34 mouse cellular contexts compared by ENCODE assay signal in the genomic region with DNA sequence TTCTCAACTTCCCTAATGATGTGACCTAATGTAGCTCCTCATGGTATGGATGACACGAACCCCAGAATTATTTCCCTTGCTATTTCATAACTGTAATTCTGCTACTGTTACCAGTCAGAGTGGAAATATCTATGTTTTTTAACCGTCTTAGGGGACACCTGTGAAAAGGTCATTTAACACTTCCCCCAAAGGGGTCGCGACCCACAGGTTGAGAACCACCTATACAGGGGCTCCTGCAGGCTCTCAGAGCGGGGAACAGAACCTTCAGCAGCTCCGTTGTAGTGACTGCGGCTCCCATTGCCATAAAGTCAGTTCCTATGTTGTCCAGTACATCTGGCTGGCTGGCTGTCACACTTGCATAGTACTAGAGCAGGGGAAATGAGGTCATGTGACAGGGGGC. TPM values are rescaled to one million over a fixed set of nuclear protein-coding genes. Genes with fewer than 3 reads are reported as not detected.
DNase-seq lines count a peak whose midpoint lies in the region; ATAC-seq and TF ChIP-seq lines count a peak whose summit lies in the region.
"Had no signal": no experiment of that assay in that cellular context is flagged by ENCODE, and none has a peak within 500 bp of the region (broad histone marks: within the 10 kb centered on the region; RNA-seq: fewer than 3 reads in every experiment).

No protein-coding gene starts in this region.

- DNase-seq in heart, postnatal 4 days, result peak; percentile 3
- DNase-seq in heart, postnatal 36 days, result no peak
- DNase-seq in liver, postnatal 0 days, result peak; percentile 11
- DNase-seq in liver, result no peak
- no peak for DNase-seq in ES-E14 (ENCODE audit: low read depth, low spot score)
- DNase-seq in embryonic facial prominence, embryonic 10.5 days (ENCODE audit: low spot score), result peak; percentile 4
- DNase-seq in gastrocnemius, postnatal 4 days (ENCODE audit: low spot score in 2 of 2), result no peak
- DNase-seq: adrenal gland, adult 8-10 months; adrenal gland, postnatal 25 days; cerebellum, adult 11-12 months; cerebellum, adult 8-10 months; cerebellum, postnatal 10 days; cerebellum, postnatal 36 days; embryo, embryonic 11 days; gastrocnemius, postnatal 10 days; gastrocnemius, postnatal 36 days; heart, adult 18-20 months had no signal

- H3K4me2 ChIP-seq in liver, postnatal 0 days (ENCODE audit: low read depth, low read length), result no peak overlapping the region
- H3K4me2 ChIP-seq: forebrain, embryonic 13.5 days; hindbrain, embryonic 12.5 days had no signal

- 83% methylated on average over 7 of the region's 7 CpGs for WGBS in liver, postnatal 0 days (ENCODE audit: insufficient replicate concordance)
- WGBS in embryonic facial prominence, embryonic 10.5 days, result 86% methylated on average over 7 of the region's 7 CpGs

- no peak overlapping the region for H3K27ac ChIP-seq in liver, postnatal 0 days (ENCODE audit: low read depth)
- no peak overlapping the region for H3K27ac ChIP-seq in ES-E14 (ENCODE audit: insufficient read depth, low read depth, low read length, poor library complexity, severe bottlenecking)
- no peak overlapping the region for H3K27ac ChIP-seq in embryonic facial prominence, embryonic 10.5 days (replicated peaks)
- H3K27ac ChIP-seq: forebrain, embryonic 10.5 days; forebrain, embryonic 13.5 days; hindbrain, embryonic 12.5 days had no signal

- in situ Hi-C loops in ES-E14 (cut with MboI; ENCODE audit: low sequenced_read_pairs in 2 of 2, unreplicated experiment in 2 of 2), result no loop called here

- H3K4me1 ChIP-seq in liver, postnatal 0 days (ENCODE audit: insufficient read depth), result no peaks in the 10 kb centered on the region
- no peaks in the 10 kb centered on the region for H3K4me1 ChIP-seq in ES-E14 (ENCODE audit: control insufficient read depth in 2 of 2, insufficient read depth in 2 of 2, low read length in 2 of 2, poor library complexity in 1 of 2)
- peaks cover 7% of the 10 kb centered on the region; the same call in 1 of the 2 replicates for H3K4me1 ChIP-seq in embryonic facial prominence, embryonic 10.5 days
- H3K4me1 ChIP-seq: forebrain, embryonic 10.5 days; forebrain, embryonic 13.5 days; hindbrain, embryonic 12.5 days had no signal

- TF ChIP-seq EP300 in liver, postnatal 0 days (IDR thresholded peaks at IDR 0.05; ENCODE audit: low read depth), result no peak

- H3K36me3 ChIP-seq in liver, postnatal 0 days (replicated peaks; ENCODE audit: insufficient read depth, low read length), result peaks cover 15% of the 10 kb centered on the region
- peaks cover 10% of the 10 kb centered on the region for H3K36me3 ChIP-seq in ES-E14 (ENCODE audit: control insufficient read depth, insufficient read depth, low read length, poor library complexity, severe bottlenecking)
- H3K36me3 ChIP-seq in embryonic facial prominence, embryonic 10.5 days (replicated peaks), result peaks cover 5% of the 10 kb centered on the region; the same call in 1 of the 2 replicates
- H3K36me3 ChIP-seq: forebrain, embryonic 10.5 days; hindbrain, embryonic 12.5 days had no signal

- no peak overlapping the region for H3K9ac ChIP-seq in liver, postnatal 0 days (replicated peaks)
- no peak overlapping the region for H3K9ac ChIP-seq in ES-E14 (ENCODE audit: insufficient read depth, low read depth, low read length, poor library complexity, severe bottlenecking)
- H3K9ac ChIP-seq: forebrain, embryonic 13.5 days; hindbrain, embryonic 12.5 days had no signal

- no peak overlapping the region for H3K4me3 ChIP-seq in liver, postnatal 0 days (ENCODE audit: low read depth, low read length)
- no peak overlapping the region for H3K4me3 ChIP-seq in ES-E14 (ENCODE audit: insufficient read depth in 1 of 2, low read depth in 1 of 2, low read length in 2 of 2, poor library complexity in 1 of 2, severe bottlenecking in 1 of 2)
- no peak overlapping the region for H3K4me3 ChIP-seq in embryonic facial prominence, embryonic 10.5 days
- H3K4me3 ChIP-seq: forebrain, embryonic 10.5 days; forebrain, embryonic 13.5 days; hindbrain, embryonic 12.5 days had no signal

- H3K9me3 ChIP-seq in liver, postnatal 0 days (ENCODE audit: low read length), result no peaks in the 10 kb centered on the region
- no peaks in the 10 kb centered on the region for H3K9me3 ChIP-seq in ES-E14 (ENCODE audit: control insufficient read depth, insufficient read depth, low read depth, low read length)
- no peaks in the 10 kb centered on the region for H3K9me3 ChIP-seq in embryonic facial prominence, embryonic 10.5 days
- H3K9me3 ChIP-seq: forebrain, embryonic 10.5 days; forebrain, embryonic 13.5 days; hindbrain, embryonic 12.5 days had no signal

- no peak for TF ChIP-seq CTCF in liver, postnatal 0 days (IDR thresholded peaks at IDR 0.05; ENCODE audit: low read depth)

- intact Hi-C loops in heart, postnatal 36 days (cut with DNase I), result no loop called here

- ATAC-seq in liver, postnatal 0 days, result no peak
- ATAC-seq: activated CD4-positive, CD25-positive, alpha-beta regulatory T cell, adult 4 months; CD4-positive, CD25-positive, alpha-beta regulatory T cell, adult 4 months; forebrain, embryonic 13.5 days; forebrain, embryonic 16.5 days; hindbrain, embryonic 16.5 days; intestine, postnatal 0 days had no signal

- no peaks in the 10 kb centered on the region for H3K27me3 ChIP-seq in liver, postnatal 0 days (ENCODE audit: insufficient read depth, low read length)
- no peaks in the 10 kb centered on the region for H3K27me3 ChIP-seq in embryonic facial prominence, embryonic 10.5 days (replicated peaks; ENCODE audit: low read depth, poor library complexity, severe bottlenecking)
- H3K27me3 ChIP-seq: forebrain, embryonic 13.5 days; hindbrain, embryonic 12.5 days had no signal

TF ChIP-seq in ES-E14, 5 proteins besides CTCF, POLR2A, EP300 and RAD21:
- TF ChIP-seq HCFC1 (IDR thresholded peaks at IDR 0.05; ENCODE audit: borderline replicate concordance, insufficient read depth, low read length) (no peak), MAFK (IDR thresholded peaks at IDR 0.05; ENCODE audit: insufficient read depth, low read depth, low read length) (no peak), CHD2 (IDR thresholded peaks at IDR 0.05; ENCODE audit: low read depth, low read length) (peak; percentile 93), ZC3H11A (IDR thresholded peaks at IDR 0.05; ENCODE audit: borderline replicate concordance, low read depth, low read length) (no peak), ZNF384 (IDR thresholded peaks at IDR 0.05; ENCODE audit: low read depth, low read length) (no peak)

RNA-seq across cellular contexts. Expression of gene 4930402F06Rik, which starts 3.8 kb away (rescaled TPM):
- not detected for total RNA-seq in heart, postnatal 4 days (2021)
- not detected for total RNA-seq in heart, postnatal 36 days (2021)
- not detected in 2 replicates for polyA plus RNA-seq in liver, postnatal 0 days (2015; fragmentation: Nextera tagmentation; extraction: Ambion mirVana)
- total RNA-seq in ES-E14 (2012; rRNA removed), result not detected in 2 replicates
- not detected in 2 replicates for polyA plus RNA-seq in embryonic facial prominence, embryonic 10.5 days (2016; fragmentation: Nextera tagmentation; extraction: Ambion mirVana)
- total RNA-seq in gastrocnemius, postnatal 4 days (2021), result not detected
- total RNA-seq: adrenal gland, adult 8-10 months; adrenal gland, postnatal 25 days; gastrocnemius, adult 18-20 months; gastrocnemius, postnatal 10 days; gastrocnemius, postnatal 36 days; heart, adult 18-20 months; hematopoietic stem cell, adult 5-6 weeks had no signal
- polyA plus RNA-seq: activated CD4-positive, CD25-positive, alpha-beta regulatory T cell, adult 4 months; brain, embryonic 14.5 days; C2C12; CD4-positive, CD25-positive, alpha-beta regulatory T cell, adult 4 months; cortical plate, adult 2 months; embryonic facial prominence, embryonic 11.5 days; embryonic facial prominence, embryonic 14.5 days; forebrain, embryonic 10.5 days; forebrain, embryonic 13.5 days; forebrain, embryonic 16.5 days; heart, embryonic 14.5 days; heart, postnatal 0 days; hindbrain, embryonic 12.5 days; hindbrain, embryonic 16.5 days; intestine, postnatal 0 days had no signal

RNA-seq across cellular contexts. Expression of gene 4930568D16Rik, which starts 33.2 kb away (rescaled TPM):
- not detected for total RNA-seq in heart, postnatal 4 days (2021)
- total RNA-seq in heart, postnatal 36 days (2021), result not detected
- not detected in 2 replicates for polyA plus RNA-seq in liver, postnatal 0 days (2015; fragmentation: Nextera tagmentation; extraction: Ambion mirVana)
- not detected in 2 replicates for total RNA-seq in ES-E14 (2012; rRNA removed)
- not detected in 2 replicates for polyA plus RNA-seq in embryonic facial prominence, embryonic 10.5 days (2016; fragmentation: Nextera tagmentation; extraction: Ambion mirVana)
- not detected for total RNA-seq in gastrocnemius, postnatal 4 days (2021)
- total RNA-seq: adrenal gland, adult 8-10 months; adrenal gland, postnatal 25 days; gastrocnemius, adult 18-20 months; gastrocnemius, postnatal 10 days; gastrocnemius, postnatal 36 days; heart, adult 18-20 months; hematopoietic stem cell, adult 5-6 weeks had no signal
- polyA plus RNA-seq: activated CD4-positive, CD25-positive, alpha-beta regulatory T cell, adult 4 months; brain, embryonic 14.5 days; C2C12; CD4-positive, CD25-positive, alpha-beta regulatory T cell, adult 4 months; cortical plate, adult 2 months; embryonic facial prominence, embryonic 11.5 days; embryonic facial prominence, embryonic 14.5 days; forebrain, embryonic 10.5 days; forebrain, embryonic 13.5 days; forebrain, embryonic 16.5 days; heart, embryonic 14.5 days; heart, postnatal 0 days; hindbrain, embryonic 12.5 days; hindbrain, embryonic 16.5 days; intestine, postnatal 0 days had no signal

Comparison
In these comparisons a context has a peak if more than half of its experiments do, and no peak if none do; other contexts are left out.
1. DNase-seq: peak in heart, postnatal 4 days (single experiment), liver, postnatal 0 days (single experiment) and embryonic facial prominence, embryonic 10.5 days (single experiment); none in heart, postnatal 36 days (0 of 2), liver (single experiment), ES-E14 (single experiment) and gastrocnemius, postnatal 4 days (0 of 2).